Comparison of ENCODE assay signal across 23 mouse cellular contexts in the genomic region with DNA sequence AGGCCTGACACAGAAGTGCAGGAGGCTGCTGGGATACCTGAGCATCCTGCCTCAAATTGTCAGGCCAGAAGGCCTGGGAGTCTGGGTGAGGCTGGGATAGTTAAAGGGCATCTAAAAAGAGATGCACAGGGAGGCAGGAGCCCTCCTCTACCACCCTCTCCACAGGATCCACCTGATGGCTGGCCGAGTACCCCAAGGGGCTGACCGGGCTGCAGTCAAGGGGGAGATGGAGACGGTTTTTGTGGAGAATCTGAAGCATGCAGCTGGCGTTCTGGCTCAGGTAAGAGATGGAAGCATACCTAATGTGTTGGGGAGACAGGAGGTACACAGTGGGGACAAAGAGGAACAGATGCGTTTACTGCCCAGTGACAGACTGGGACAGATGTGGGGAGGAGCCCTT. TPM values are rescaled to one million over a fixed set of nuclear protein-coding genes. Genes with fewer than 3 reads are reported as not detected.
DNase-seq lines count a peak whose midpoint lies in the region; ATAC-seq and TF ChIP-seq lines count a peak whose summit lies in the region.
"Had no signal": no experiment of that assay in that cellular context is flagged by ENCODE, and none has a peak within 500 bp of the region (broad histone marks: within the 10 kb centered on the region; RNA-seq: fewer than 3 reads in every experiment).

No protein-coding gene starts in this region.

- no peak for TF ChIP-seq CTCF in C2C12 (IDR thresholded peaks at IDR 0.05; ENCODE audit: control insufficient read depth, insufficient read depth, insufficient read length)

- no peak for ATAC-seq in heart, embryonic 11.5 days (replicated peaks; ENCODE audit: insufficient number of reproducible peaks, low FRiP score, low TSS enrichment)
- no peak for ATAC-seq in limb, embryonic 11.5 days (ENCODE audit: insufficient number of reproducible peaks, low FRiP score, low TSS enrichment, low read depth)
- ATAC-seq: CD4-positive, CD25-positive, alpha-beta regulatory T cell, adult 4 months; forebrain, postnatal 0 days; intestine, embryonic 15.5 days had no signal

- WGBS in heart, embryonic 11.5 days (ENCODE audit: insufficient replicate concordance) = 90% methylated on average over 5 of the region's 5 CpGs
- WGBS in limb, embryonic 11.5 days = 86% methylated on average over 5 of the region's 5 CpGs
- 84% methylated on average over 5 of the region's 5 CpGs for WGBS in limb, embryonic 10.5 days

- peaks cover 18% of the 10 kb centered on the region for H3K36me3 ChIP-seq in heart, embryonic 11.5 days (ENCODE audit: control insufficient read depth, insufficient read depth, low read length)
- H3K36me3 ChIP-seq in limb, embryonic 11.5 days (ENCODE audit: control insufficient read depth, insufficient read depth, low read length) = peaks cover 18% of the 10 kb centered on the region
- peaks cover 48% of the 10 kb centered on the region for H3K36me3 ChIP-seq in limb, embryonic 10.5 days
- H3K36me3 ChIP-seq in C2C12 (ENCODE audit: control insufficient read depth, insufficient read depth) = peaks cover 13% of the 10 kb centered on the region

- no peak overlapping the region for H3K27ac ChIP-seq in heart, embryonic 11.5 days (ENCODE audit: low read depth, low read length)
- 0 out of 2 replicates have a peak overlapping the region, but pooled peaks have one; percentile 30 for H3K27ac ChIP-seq in limb, embryonic 11.5 days (replicated peaks; ENCODE audit: low read depth, low read length)
- H3K27ac ChIP-seq in limb, embryonic 10.5 days = no peak overlapping the region
- H3K27ac ChIP-seq: gastrocnemius, adult 2 months; intestine, embryonic 15.5 days had no signal

- no peak overlapping the region for H3ac ChIP-seq in C2C12 (ENCODE audit: control insufficient read depth, insufficient read length, low read depth)

- no peak overlapping the region for H3K9ac ChIP-seq in heart, embryonic 11.5 days (ENCODE audit: low read depth, low read length)
- no peak overlapping the region for H3K9ac ChIP-seq in limb, embryonic 11.5 days (ENCODE audit: low read length)
- H3K9ac ChIP-seq: hindbrain, embryonic 15.5 days had no signal

- no peaks in the 10 kb centered on the region for H3K9me3 ChIP-seq in heart, embryonic 11.5 days (replicated peaks; ENCODE audit: control insufficient read depth, low read length)
- H3K9me3 ChIP-seq in limb, embryonic 11.5 days (ENCODE audit: control insufficient read depth, low read length) = no peaks in the 10 kb centered on the region
- H3K9me3 ChIP-seq in limb, embryonic 10.5 days (replicated peaks) = no peaks in the 10 kb centered on the region
- H3K9me3 ChIP-seq: forebrain, embryonic 10.5 days; heart, embryonic 13.5 days; hindbrain, embryonic 15.5 days; intestine, embryonic 15.5 days had no signal

- no peaks in the 10 kb centered on the region for H3K79me3 ChIP-seq in C2C12 (ENCODE audit: low read depth)

- no peak overlapping the region for H3K4me3 ChIP-seq in heart, embryonic 11.5 days (ENCODE audit: low read depth, low read length)
- no peak overlapping the region for H3K4me3 ChIP-seq in limb, embryonic 11.5 days (ENCODE audit: low read depth, low read length)
- no peak overlapping the region for H3K4me3 ChIP-seq in limb, embryonic 10.5 days
- H3K4me3 ChIP-seq in C2C12 (ENCODE audit: insufficient read depth, poor library complexity, severe bottlenecking) = no peak overlapping the region
- H3K4me3 ChIP-seq: hindbrain, embryonic 15.5 days; intestine, embryonic 15.5 days had no signal

- peak; percentile 32 for DNase-seq in cerebellum, adult 9-11 months
- no peak for DNase-seq in cerebellum, postnatal 25 days
- DNase-seq in heart, adult 11 months = peak; percentile 87
- no peak for DNase-seq in limb, embryonic 11.5 days (ENCODE audit: low spot score)
- DNase-seq in limb, embryonic 10.5 days (ENCODE audit: low spot score) = no peak
- DNase-seq: adrenal gland, adult 2 months; adrenal gland, postnatal 14 days; B cell, adult 2 months; cerebellum, adult 11-12 months; cerebellum, postnatal 10 days; forebrain, postnatal 0 days; gastrocnemius, adult 2 months; gastrocnemius, postnatal 14 days; heart, adult 18-20 months; heart, postnatal 14 days; heart, postnatal 4 days had no signal

- no peaks in the 10 kb centered on the region for H3K27me3 ChIP-seq in heart, embryonic 11.5 days (ENCODE audit: control insufficient read depth, insufficient read depth, low read length)
- no peaks in the 10 kb centered on the region for H3K27me3 ChIP-seq in limb, embryonic 11.5 days (ENCODE audit: control insufficient read depth, insufficient read depth, low read length)
- no peaks in the 10 kb centered on the region for H3K27me3 ChIP-seq in limb, embryonic 10.5 days (ENCODE audit: low read depth, poor library complexity, severe bottlenecking)
- H3K27me3 ChIP-seq in C2C12 (ENCODE audit: control insufficient read depth, insufficient read depth, insufficient read length) = no peaks in the 10 kb centered on the region
- H3K27me3 ChIP-seq: heart, embryonic 13.5 days; hindbrain, embryonic 15.5 days; intestine, embryonic 15.5 days had no signal

- H3K79me2 ChIP-seq in C2C12 (ENCODE audit: control insufficient read depth, insufficient read depth) = no peaks in the 10 kb centered on the region

- no peak overlapping the region for H3K4me2 ChIP-seq in heart, embryonic 11.5 days
- H3K4me2 ChIP-seq in limb, embryonic 11.5 days (ENCODE audit: low read depth, severe bottlenecking) = no peak overlapping the region

- peaks cover 7% of the 10 kb centered on the region for H3K4me1 ChIP-seq in heart, embryonic 11.5 days (ENCODE audit: control insufficient read depth, insufficient read depth, low read length)
- peaks cover 9% of the 10 kb centered on the region for H3K4me1 ChIP-seq in limb, embryonic 11.5 days (ENCODE audit: control insufficient read depth, insufficient read depth, low read length)
- peaks cover 25% of the 10 kb centered on the region for H3K4me1 ChIP-seq in limb, embryonic 10.5 days

TF ChIP-seq in C2C12, 6 proteins besides CTCF, POLR2A, EP300 and RAD21:
- no peak for TF ChIP-seq FOSL1 (IDR thresholded peaks at IDR 0.05; ENCODE audit: insufficient read depth, low read length, poor library complexity, severe bottlenecking)
- peak; percentile 18 for TF ChIP-seq MYOD1 (IDR thresholded peaks at IDR 0.05; ENCODE audit: control insufficient read depth, insufficient read length, low read depth)

RNA-seq across cellular contexts. Expression of gene Szt2, which starts 47.6 kb away (rescaled TPM):
- polyA plus RNA-seq in heart, embryonic 11.5 days (2014; fragmentation: Nextera tagmentation; extraction: Ambion mirVana) = 6.6 and 7.6 TPM in 2 replicates
- polyA plus RNA-seq in limb, embryonic 11.5 days (2014; fragmentation: Nextera tagmentation; extraction: Ambion mirVana) = 11.0 and 13.3 TPM in 2 replicates
- 8.4 and 11.4 TPM in 2 replicates for polyA plus RNA-seq in limb, embryonic 10.5 days (2016; fragmentation: Nextera tagmentation; extraction: Ambion mirVana)
- 7.6 TPM for polyA plus RNA-seq in C2C12 (2012; fragmentation: generic; extraction: Trizol)

RNA-seq across cellular contexts. Expression of gene Med8, which starts 47.7 kb away (rescaled TPM):
- polyA plus RNA-seq in heart, embryonic 11.5 days (2014; fragmentation: Nextera tagmentation; extraction: Ambion mirVana) = 91.1 and 95.1 TPM in 2 replicates
- polyA plus RNA-seq in limb, embryonic 11.5 days (2014; fragmentation: Nextera tagmentation; extraction: Ambion mirVana) = 130 and 134 TPM in 2 replicates
- polyA plus RNA-seq in limb, embryonic 10.5 days (2016; fragmentation: Nextera tagmentation; extraction: Ambion mirVana) = 141 and 147 TPM in 2 replicates
- 77.2 TPM for polyA plus RNA-seq in C2C12 (2012; fragmentation: generic; extraction: Trizol)

Comparison
In these comparisons a context has a peak if more than half of its experiments do, and no peak if none do; other contexts are left out.
1. DNase-seq: peak in cerebellum, adult 9-11 months (single experiment) and heart, adult 11 months (single experiment); none in cerebellum, postnatal 25 days (0 of 2), limb, embryonic 11.5 days (single experiment) and limb, embryonic 10.5 days (single experiment).